Mouse (Mus musculus) hindbrain, embryonic 12.5 days (tissue): ENCODE measurements around the gene Cubn. TPM values are rescaled to one million over a fixed set of nuclear protein-coding genes. Genes with fewer than 3 reads are reported as not detected.

Source experiments
- ATAC-seq: fragments of 200-750 bp; cut with Nextera tagmentation; 2 replicates; pipeline ENCODE4 v1.8.0; 2017; ENCODE audit warnings: moderate TSS enrichment; ENCODE audit not compliant: low FRiP score
- H3K27ac ChIP-seq: fragments of 300-500 bp; sonication (generic); 2 replicates; pipeline ENCODE4 v1.5.1; 2016; ENCODE audit warnings: mild to moderate bottlenecking
- H3K27me3 ChIP-seq: fragments of 300-500 bp; sonication (generic); 2 replicates; pipeline ENCODE4 v1.6.1; 2016; ENCODE audit warnings: mild to moderate bottlenecking
- H3K36me3 ChIP-seq: fragments of 300-500 bp; sonication (generic); 2 replicates; pipeline ENCODE4 v1.6.1; 2016; ENCODE audit warnings: mild to moderate bottlenecking
- H3K4me1 ChIP-seq: fragments of 300-500 bp; sonication (generic); 2 replicates; pipeline ENCODE4 v1.6.1; 2016
- H3K4me2 ChIP-seq: fragments of 300-500 bp; sonication (generic); replicated peaks from 2 replicates; pipeline ENCODE4 v1.6.1; 2016; ENCODE audit warnings: mild to moderate bottlenecking
- H3K4me3 ChIP-seq: fragments of 300-500 bp; sonication (generic); 2 replicates; pipeline ENCODE4 v1.5.1; 2016; ENCODE audit warnings: mild to moderate bottlenecking
- H3K9ac ChIP-seq: fragments of 300-500 bp; sonication (generic); 2 replicates; pipeline ENCODE4 v1.6.1; 2016; ENCODE audit warnings: mild to moderate bottlenecking, moderate library complexity
- H3K9me3 ChIP-seq: fragments of 300-500 bp; sonication (generic); replicated peaks from 2 replicates; pipeline ENCODE4 v1.6.1; 2016; ENCODE audit warnings: mild to moderate bottlenecking
- WGBS: fragments of 180-500 bp; shearing (Covaris S2); methylation state at CpG from one replicate; pipeline ENCODE4 v1.1.7; 2016; 5-methylcytosine and 5-hydroxymethylcytosine counted together
- polyA plus RNA-seq: library from polyadenylated mRNA; unstranded; fragments of >200 nt; fragmentation: Nextera tagmentation; extraction: Ambion mirVana; gene quantifications from 2 replicates; pipeline ENCODE4 v1.2.1, GENCODE M21; 2016

Cubn gene
- polyA plus RNA-seq, 1 experiment from 2014 or later, result 0.32 TPM

GRCm38 (mm10) chr2:13522106-13522505 is 30.5 kb upstream of the Cubn start:
- no peak overlapping the region for H3K27ac ChIP-seq
- H3K4me2 ChIP-seq, result no peak overlapping the region
- no peak for ATAC-seq
- H3K4me3 ChIP-seq, result no peak overlapping the region
- H3K36me3 ChIP-seq, result no peaks in the 10 kb centered on the region
- H3K9me3 ChIP-seq, result no peaks in the 10 kb centered on the region
- peaks cover 2% of the 10 kb centered on the region; the same call in 1 of the 2 replicates for H3K4me1 ChIP-seq
- H3K9ac ChIP-seq, result no peak overlapping the region
- no peaks in the 10 kb centered on the region for H3K27me3 ChIP-seq
- WGBS, result 48% methylated on average over 8 of the region's 8 CpGs

- Histone ChIP-seq H3K4me1 (no peaks in the 10 kb centered on the region), H3K4me2 (no peak overlapping the region), H3K36me3 (no peaks in the 10 kb centered on the region), H3K9me3 (no peaks in the 10 kb centered on the region), H3K27me3 (no peaks in the 10 kb centered on the region), H3K4me3 (no peak overlapping the region), H3K9ac (no peak overlapping the region), H3K27ac (no peak overlapping the region)
- 60% methylated on average over 4 of the region's 4 CpGs for WGBS
- ATAC-seq, result no peak
Observed at GRCm38 (mm10) chr2:13514949-13515348, 23.3 kb upstream of the Cubn start.

- Histone ChIP-seq H3K27me3 (no peaks in the 10 kb centered on the region), H3K27ac (no peak overlapping the region), H3K4me1 (no peaks in the 10 kb centered on the region), H3K36me3 (no peaks in the 10 kb centered on the region), H3K9ac (no peak overlapping the region), H3K4me2 (no peak overlapping the region), H3K4me3 (no peak overlapping the region), H3K9me3 (no peaks in the 10 kb centered on the region)
- WGBS, result 93% methylated on average over 2 of the region's 2 CpGs
- ATAC-seq, result no peak
Observed at GRCm38 (mm10) chr2:13502717-13503116, 11.1 kb upstream of the Cubn start.

GRCm38 (mm10) chr2:13501553-13501952 is 9.9 kb upstream of the Cubn start:
- no peak overlapping the region for H3K4me3 ChIP-seq
- no peaks in the 10 kb centered on the region for H3K27me3 ChIP-seq
- no peak overlapping the region for H3K4me2 ChIP-seq
- no peaks in the 10 kb centered on the region for H3K9me3 ChIP-seq
- no peaks in the 10 kb centered on the region for H3K36me3 ChIP-seq
- ATAC-seq, result no peak
- no peak overlapping the region for H3K9ac ChIP-seq
- no peaks in the 10 kb centered on the region for H3K4me1 ChIP-seq
- 39% methylated on average over 5 of the region's 5 CpGs for WGBS
- no peak overlapping the region for H3K27ac ChIP-seq

DNA sequence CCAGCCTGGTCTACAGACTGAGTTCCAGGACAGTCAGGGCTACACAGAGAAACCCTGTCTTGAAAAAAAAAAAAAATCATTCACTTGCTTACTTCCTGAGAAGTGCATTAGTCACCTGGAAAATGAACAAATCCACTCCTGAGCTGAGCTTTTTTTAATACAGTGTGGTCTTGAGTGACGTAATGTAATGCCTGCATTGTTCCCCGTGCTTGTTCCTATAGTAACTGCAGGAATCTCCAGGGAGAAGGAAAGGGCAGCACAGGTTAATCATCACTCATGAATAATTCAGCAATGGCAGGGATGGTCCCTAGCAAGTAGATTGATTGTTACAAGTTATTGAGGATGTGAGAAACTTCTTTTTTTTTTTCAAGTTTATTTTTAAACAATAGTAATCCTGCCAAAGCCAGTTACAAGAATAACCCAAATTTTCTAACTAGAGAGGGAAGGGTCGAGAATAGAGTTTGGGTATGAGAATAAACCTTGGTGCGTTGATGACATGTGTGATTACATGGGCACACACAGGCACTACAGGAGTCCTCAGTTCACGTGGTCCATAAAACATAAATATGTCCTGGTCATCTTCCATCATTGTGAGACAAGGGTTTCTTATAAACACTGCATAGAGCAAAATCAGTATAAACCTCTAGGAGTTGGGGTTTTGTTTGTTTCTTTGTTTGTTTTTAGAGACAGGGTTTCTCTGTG is 8.8 kb upstream of the Cubn start:
- peak; percentile 94 for ATAC-seq
- no peaks in the 10 kb centered on the region for H3K36me3 ChIP-seq
- no peaks in the 10 kb centered on the region for H3K4me1 ChIP-seq
- WGBS, result 36% methylated on average over 5 of the region's 5 CpGs
- H3K9me3 ChIP-seq, result no peaks in the 10 kb centered on the region
- H3K4me2 ChIP-seq, result no peak overlapping the region
- H3K27me3 ChIP-seq, result no peaks in the 10 kb centered on the region
- no peak overlapping the region for H3K27ac ChIP-seq
- H3K4me3 ChIP-seq, result no peak overlapping the region
- no peak overlapping the region for H3K9ac ChIP-seq

DNA sequence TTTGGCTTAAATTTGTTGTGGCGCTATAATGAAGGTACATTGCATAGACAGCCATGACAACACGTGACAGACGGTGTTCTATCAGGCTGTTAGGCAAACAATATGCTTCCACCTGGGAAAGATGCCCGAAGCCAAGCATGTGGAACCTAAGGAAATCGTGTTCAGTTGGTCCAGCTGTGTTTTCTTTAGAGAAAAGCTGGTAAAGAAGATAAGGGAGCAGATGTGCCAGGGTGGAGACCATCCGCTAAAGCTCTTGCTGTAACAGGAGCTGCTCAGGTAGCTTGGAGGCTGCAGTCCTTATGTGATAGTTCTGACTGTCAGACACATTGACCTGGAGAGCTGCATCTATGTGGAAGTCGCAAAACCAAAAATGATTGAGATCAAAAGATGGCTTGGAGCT is 7.6 kb upstream of the Cubn start:
- Histone ChIP-seq H3K9ac (no peak overlapping the region), H3K27me3 (no peaks in the 10 kb centered on the region), H3K4me2 (no peak overlapping the region), H3K4me1 (no peaks in the 10 kb centered on the region), H3K9me3 (no peaks in the 10 kb centered on the region), H3K36me3 (no peaks in the 10 kb centered on the region), H3K27ac (no peak overlapping the region), H3K4me3 (no peak overlapping the region)
- WGBS, result 79% methylated on average over 7 of the region's 7 CpGs
- no peak for ATAC-seq

DNA sequence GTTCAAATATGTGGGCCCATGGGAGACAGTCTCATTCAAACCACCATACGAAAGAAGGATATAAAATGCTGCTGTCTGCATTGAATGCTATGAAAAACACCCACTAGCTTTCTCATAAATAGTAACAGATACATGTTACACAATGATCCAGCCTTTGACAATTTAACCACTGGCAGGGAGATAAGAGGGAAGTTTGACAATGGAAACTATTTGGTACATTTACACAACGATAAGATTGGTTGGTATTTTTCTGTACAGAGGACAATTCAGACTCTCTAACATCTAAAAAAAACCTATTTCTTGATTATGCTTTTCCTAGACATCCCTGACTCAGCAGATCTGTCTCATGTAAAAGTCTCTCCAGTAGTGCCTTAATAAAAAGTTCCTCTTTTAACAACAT is 4.5 kb upstream of the Cubn start:
- WGBS, result 90% methylated on average over 2 of the region's 2 CpGs
- Histone ChIP-seq H3K9me3 (no peaks in the 10 kb centered on the region), H3K36me3 (no peaks in the 10 kb centered on the region), H3K4me1 (0 out of 2 replicates have a peak, but pooled peaks cover 3% of the 10 kb centered on the region), H3K4me3 (no peak overlapping the region), H3K27me3 (no peaks in the 10 kb centered on the region), H3K4me2 (no peak overlapping the region), H3K27ac (no peak overlapping the region), H3K9ac (no peak overlapping the region)
- no peak for ATAC-seq

DNA sequence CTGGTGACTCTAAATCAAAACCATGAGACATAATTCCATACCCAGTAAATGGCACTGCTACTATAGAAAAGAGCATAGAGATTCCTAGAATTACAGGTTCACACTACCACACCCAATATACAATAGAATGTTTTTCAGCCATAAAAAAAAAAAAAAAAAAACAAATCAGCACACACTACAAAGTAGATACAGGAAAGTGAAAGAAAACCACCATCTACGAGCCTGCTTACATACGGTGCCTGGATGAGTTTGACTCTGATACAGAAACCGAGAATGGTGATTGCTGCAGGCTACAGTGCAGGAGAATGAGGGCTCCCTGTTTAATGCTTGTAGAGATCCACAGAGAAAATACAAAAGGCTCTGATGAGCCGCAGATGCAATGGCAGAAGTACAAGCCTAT is 1.3 kb upstream of the Cubn start:
- no peak overlapping the region for H3K4me2 ChIP-seq
- H3K4me1 ChIP-seq, result 0 out of 2 replicates have a peak, but pooled peaks cover 3% of the 10 kb centered on the region
- no peaks in the 10 kb centered on the region for H3K9me3 ChIP-seq
- no peaks in the 10 kb centered on the region for H3K27me3 ChIP-seq
- H3K36me3 ChIP-seq, result no peaks in the 10 kb centered on the region
- no peak overlapping the region for H3K9ac ChIP-seq
- 80% methylated on average over 4 of the region's 4 CpGs for WGBS
- no peak overlapping the region for H3K4me3 ChIP-seq
- no peak overlapping the region for H3K27ac ChIP-seq
- no peak for ATAC-seq

DNA sequence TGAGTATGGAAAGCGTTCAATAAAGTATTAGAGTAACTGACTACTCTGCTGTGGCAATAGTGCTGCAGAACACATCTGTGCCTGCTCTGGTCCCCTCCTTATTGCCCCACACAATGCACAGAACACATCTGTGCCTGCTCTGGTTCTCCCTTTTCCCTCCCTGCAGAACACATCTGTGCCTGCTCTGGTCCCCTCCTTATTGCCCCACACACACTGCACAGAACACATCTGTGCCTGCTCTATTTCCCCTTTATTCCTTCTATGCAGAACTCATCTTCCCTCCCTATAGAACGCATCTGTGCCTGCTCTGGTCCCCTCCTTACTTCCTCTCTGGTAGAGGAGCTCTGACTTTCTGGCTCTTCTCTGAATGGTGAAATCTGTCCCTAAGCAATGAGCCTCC is 1.1 kb downstream of the Cubn start:
- no peak overlapping the region for H3K4me3 ChIP-seq
- no peak overlapping the region for H3K27ac ChIP-seq
- H3K27me3 ChIP-seq, result no peaks in the 10 kb centered on the region
- no peak overlapping the region for H3K4me2 ChIP-seq
- H3K36me3 ChIP-seq, result no peaks in the 10 kb centered on the region
- 84% methylated on average over 2 of the region's 2 CpGs for WGBS
- no peaks in the 10 kb centered on the region for H3K9me3 ChIP-seq
- H3K9ac ChIP-seq, result no peak overlapping the region
- 0 out of 2 replicates have a peak, but pooled peaks cover 3% of the 10 kb centered on the region for H3K4me1 ChIP-seq
- ATAC-seq, result no peak

GRCm38 (mm10) chr2:13486470-13486869 is 5.1 kb downstream of the Cubn start:
- Histone ChIP-seq H3K4me2 (no peak overlapping the region), H3K27ac (no peak overlapping the region), H3K27me3 (no peaks in the 10 kb centered on the region), H3K36me3 (no peaks in the 10 kb centered on the region), H3K4me1 (0 out of 2 replicates have a peak, but pooled peaks cover 1% of the 10 kb centered on the region), H3K9ac (no peak overlapping the region), H3K9me3 (no peaks in the 10 kb centered on the region), H3K4me3 (no peak overlapping the region)
- 80% methylated on average over 8 of the region's 8 CpGs for WGBS
- no peak for ATAC-seq

DNA sequence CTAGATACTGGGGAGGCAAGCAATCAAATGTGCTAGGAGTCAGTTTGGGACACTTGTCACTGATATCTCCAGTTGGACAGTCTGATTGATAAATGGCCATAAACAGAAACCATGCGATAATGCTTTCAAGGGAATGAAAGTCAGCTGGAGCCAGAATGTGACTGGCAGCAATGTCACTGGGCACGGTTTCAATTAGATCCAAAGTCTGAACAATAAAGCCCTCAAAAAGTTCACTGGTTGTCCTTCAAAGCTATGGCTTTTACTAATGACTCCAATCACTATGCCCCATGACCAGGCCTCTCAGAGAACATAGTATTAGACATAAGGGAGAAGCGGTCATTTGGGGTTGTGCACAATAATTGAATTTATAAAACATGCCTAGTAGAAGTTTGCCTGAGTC is 7.0 kb downstream of the Cubn start:
- WGBS, result 82% methylated on average over 3 of the region's 3 CpGs
- Histone ChIP-seq H3K27me3 (no peaks in the 10 kb centered on the region), H3K4me2 (no peak overlapping the region), H3K4me1 (no peaks in the 10 kb centered on the region), H3K27ac (no peak overlapping the region), H3K9me3 (no peaks in the 10 kb centered on the region), H3K9ac (no peak overlapping the region), H3K36me3 (no peaks in the 10 kb centered on the region), H3K4me3 (no peak overlapping the region)
- no peak for ATAC-seq

- 88% methylated on average over 2 of the region's 2 CpGs for WGBS
- H3K27me3 ChIP-seq, result no peaks in the 10 kb centered on the region
- H3K27ac ChIP-seq, result no peak overlapping the region
- H3K4me3 ChIP-seq, result no peak overlapping the region
- ATAC-seq, result no peak
- no peak overlapping the region for H3K4me2 ChIP-seq
- no peaks in the 10 kb centered on the region for H3K36me3 ChIP-seq
- H3K9me3 ChIP-seq, result no peaks in the 10 kb centered on the region
- no peaks in the 10 kb centered on the region for H3K4me1 ChIP-seq
- no peak overlapping the region for H3K9ac ChIP-seq
Observed at GRCm38 (mm10) chr2:13480744-13481143, 10.9 kb downstream of the Cubn start.

DNA sequence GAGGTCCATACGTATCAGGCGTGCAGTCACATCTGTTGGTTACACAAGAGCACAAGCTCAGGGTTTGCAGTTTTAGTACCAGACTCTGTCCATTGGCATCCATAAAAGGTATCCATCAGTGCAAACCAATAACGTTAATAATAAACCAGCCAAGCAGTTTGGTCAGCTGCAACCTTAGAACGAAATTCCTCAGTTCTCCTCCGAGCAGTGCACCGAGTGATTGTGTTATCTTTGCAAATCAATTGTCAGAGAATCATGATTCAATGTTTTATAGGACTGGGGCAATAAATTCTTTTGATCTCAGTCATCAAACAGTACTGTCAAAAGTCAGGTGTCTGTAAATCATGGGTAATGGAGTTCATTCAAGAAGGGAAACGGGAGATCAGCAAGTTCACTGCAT is 12.4 kb downstream of the Cubn start:
- Histone ChIP-seq H3K27me3 (no peaks in the 10 kb centered on the region), H3K9ac (no peak overlapping the region), H3K4me3 (no peak overlapping the region), H3K27ac (no peak overlapping the region), H3K4me2 (no peak overlapping the region), H3K36me3 (no peaks in the 10 kb centered on the region), H3K4me1 (no peaks in the 10 kb centered on the region), H3K9me3 (no peaks in the 10 kb centered on the region)
- 91% methylated on average over 7 of the region's 7 CpGs for WGBS
- ATAC-seq, result no peak
